Mouse (Mus musculus) cerebellum, adult 9-10 months (tissue): ENCODE data around the gene Lrrc25.

Source experiments
- DNase-seq: peaks from one replicate; pipeline ENCODE4 v3.0.0; 2022

The Lrrc25 gene

DNA sequence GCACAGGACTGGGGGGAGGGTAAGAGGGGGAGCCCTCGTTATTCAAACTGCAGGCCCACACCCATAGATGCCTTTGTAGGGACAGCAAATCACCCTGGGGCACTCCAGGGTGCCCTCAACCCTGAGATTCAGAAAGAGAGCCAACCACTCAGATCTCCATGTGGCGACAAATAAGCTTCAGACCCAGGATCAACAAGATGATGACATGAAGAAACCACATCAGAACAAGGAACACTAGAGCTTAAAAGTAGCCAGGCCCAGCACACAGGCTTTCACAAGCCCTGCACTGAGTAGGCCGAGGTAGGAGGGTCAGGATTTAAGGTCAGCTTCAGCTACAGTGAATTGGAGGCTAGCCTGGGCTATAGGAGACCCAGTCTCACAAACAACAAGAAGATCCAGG lies 33.0 kb downstream of the Lrrc25 start:
- no peak for DNase-seq

DNA sequence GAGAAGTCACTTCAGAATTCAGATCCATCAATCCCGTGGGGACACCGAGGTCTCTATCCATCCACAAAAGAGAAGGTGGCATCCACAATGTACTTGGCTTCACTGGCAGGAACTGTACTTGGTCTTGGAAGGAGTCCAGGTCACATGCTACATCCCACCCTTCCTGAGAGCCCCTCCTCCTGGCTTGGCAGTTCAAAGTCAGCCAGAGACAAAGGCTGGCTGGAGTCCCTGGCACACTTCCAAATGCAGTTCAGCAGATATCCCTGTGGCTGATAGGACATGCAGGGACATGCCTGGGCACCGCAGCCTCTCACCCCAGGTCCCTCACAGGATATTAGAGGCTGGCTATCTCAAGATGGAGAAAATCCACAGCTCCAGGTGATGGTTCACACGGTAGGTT lies 33.4 kb downstream of the Lrrc25 start:
- peak; percentile 51 for DNase-seq

DNA sequence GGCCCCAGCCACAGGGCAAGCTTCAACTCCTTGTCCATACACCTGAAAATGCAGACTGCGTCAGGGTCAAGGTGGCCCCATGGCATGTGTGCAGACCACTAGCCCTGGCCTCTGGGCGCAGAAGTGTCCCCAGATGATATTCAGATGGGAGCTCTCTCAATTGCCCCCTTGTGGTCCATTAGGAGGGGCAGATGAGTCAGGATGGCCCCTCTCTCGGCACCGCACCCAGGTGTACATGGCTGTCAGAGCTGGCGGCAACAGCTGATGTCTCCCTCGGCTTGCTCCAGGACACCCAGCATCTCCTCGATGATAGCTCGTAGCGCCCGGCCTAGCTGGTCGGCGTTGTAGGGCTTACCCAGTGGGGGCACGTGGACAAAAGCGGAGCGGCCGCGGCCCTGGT lies 34.4 kb downstream of the Lrrc25 start:
- no peak for DNase-seq

DNA sequence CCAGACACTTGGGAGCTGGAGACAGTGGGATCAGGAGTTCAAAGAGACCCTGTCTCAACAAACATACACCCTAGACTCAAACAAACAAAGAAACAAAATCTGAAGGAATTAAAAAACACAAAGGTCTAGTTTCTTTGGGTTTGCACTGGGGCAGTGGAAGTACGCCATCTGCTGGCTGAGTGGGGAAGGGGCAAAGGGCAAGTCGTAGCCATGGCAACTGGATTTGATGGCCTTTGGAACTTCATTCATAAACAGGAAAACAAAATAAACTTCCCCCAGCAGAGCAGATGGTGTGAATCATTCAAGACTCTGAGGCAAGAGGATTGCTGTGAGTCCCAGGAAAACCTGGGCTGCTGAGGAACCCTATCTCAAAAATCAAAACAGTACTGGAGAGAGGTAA lies 37.3 kb downstream of the Lrrc25 start:
- no peak for DNase-seq

DNA sequence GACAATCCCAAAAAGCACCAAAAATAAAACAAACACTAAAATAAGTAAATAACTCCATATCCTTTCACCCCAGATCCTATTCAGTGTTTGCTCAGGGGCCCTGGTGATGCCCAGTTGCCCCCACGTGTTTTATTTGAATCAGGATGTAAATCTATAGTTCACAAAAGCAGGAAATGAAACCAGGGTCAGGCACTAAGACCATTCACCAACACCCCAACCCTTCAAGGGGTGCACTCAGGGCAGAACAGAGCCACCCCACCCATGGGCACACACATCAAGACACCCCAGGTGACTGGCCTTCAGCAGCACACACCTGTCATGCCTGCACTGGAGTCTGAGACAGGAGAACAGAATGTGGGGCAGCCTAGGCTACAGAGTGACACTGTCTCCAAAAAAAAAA lies 38.2 kb downstream of the Lrrc25 start:
- DNase-seq = no peak

DNA sequence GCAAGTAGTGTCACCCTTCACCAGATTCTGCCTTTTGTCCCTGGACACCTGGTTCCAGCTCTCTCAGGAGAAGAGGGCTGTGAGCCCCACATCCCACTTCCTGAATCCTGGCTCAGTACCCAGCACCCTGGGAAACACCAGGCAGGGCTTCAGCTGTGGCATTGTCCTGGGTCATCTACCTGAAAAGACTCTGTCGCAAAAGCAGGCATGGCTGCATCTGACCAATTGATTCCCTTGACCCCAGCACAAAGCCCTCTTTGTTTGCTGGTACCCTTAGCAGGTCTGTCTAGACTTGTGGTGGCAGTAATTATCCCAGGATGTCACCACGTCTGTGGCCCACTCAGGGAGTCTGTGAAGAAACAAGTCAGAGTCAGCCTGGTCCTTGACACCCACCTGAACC lies 39.5 kb downstream of the Lrrc25 start:
- no peak for DNase-seq

DNA sequence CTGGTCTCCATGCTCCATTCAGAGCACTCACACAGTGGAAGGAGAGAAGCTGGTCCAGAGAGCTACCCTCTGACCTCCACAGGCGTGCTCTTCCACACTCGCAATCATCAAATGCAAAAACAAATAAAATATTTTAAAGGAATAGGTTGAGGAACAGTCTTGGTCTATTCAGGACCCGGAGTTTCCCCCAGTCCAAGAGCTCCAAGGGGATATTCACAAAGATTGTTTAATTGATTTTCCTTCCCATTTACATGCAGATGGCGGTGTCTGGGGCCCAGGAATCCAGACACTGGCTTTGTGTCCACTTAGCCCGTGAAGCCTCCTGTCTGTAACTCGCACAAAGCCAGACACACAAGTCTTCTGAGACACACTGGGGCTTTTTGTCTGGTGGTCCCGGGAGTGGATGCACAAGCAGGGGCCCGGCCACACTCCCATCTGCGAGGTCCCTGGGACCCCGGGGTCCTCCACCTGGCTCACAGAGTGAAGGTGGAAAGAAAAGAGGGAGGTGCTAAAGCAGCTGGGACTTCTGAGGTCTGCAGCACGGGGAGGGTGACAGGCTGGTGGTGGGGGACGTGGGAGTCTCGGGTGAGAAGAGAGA lies 40.3 kb downstream of the Lrrc25 start:
- no peak for DNase-seq

DNA sequence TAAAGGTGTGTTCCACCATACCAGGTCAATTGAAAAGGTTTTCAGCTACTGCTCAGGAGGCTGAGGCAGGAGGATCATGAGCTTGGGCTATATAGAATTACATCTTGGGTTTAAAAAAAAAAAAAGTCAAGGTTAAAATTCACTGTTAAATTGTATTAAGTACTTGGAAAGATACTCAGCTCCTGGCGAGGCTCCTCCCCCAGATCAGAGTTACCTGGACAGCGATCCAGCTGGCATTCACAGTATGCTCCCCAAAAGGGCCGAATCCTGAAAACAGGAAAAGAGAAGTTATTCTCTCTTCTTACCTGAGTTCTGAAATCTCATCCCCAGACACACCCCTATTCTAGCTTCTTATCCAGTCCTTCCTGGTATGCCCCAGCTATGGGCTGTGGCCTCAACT lies 41.3 kb downstream of the Lrrc25 start:
- no peak for DNase-seq

DNA sequence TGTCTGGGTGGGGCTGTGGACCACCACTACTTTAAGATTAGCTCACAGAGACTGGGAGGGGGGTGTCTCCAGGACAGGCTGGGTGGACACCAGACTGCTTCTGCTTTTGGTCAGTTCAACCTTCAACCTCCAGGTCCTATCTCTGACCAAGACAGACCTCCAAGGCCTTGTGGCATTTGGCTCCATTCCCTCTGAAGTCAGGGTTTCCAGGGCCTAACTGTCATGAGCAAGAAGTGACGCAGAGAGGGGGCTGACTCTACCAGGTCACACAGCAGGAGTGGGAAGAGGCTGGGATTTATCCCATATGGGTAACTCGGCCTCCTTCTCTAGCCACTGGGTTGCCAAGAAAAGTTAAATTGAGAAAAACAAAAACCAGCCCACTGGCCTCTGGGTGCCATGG lies 41.8 kb downstream of the Lrrc25 start:
- DNase-seq = no peak

DNA sequence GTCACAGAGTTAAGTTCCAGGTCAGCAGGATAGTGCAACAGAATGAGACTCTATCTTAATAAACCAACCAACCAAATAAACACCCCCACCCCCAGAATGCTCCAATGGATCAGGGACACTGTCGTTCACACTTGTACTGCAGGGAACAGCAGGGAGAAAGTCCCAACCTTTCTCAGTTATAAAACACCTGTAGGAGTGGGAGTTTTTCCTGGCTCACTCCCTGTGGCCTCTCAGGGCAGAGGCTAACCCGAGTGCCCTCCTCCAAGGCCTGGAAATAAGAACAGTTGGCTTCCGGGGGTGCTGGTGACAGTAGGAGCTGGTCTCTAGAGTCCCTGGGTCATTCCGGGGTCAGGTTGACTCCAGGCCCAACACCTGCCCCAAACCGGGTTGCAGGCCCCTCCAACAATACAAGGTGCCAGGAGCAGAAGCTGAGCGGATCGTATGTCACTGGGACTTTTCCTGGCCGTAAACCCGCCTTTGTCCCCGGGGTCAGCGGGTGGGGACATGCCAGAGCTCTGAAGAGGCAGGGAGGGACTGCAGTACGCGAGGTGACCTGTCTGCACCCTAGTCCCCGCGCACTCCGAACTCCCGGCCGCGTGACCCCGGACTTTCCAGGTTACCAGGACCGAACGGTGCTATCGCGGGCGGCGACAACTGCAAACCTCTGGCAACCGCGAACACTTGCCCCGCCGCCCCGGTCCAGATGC lies 43.1 kb downstream of the Lrrc25 start:
- DNase-seq = no peak

DNA sequence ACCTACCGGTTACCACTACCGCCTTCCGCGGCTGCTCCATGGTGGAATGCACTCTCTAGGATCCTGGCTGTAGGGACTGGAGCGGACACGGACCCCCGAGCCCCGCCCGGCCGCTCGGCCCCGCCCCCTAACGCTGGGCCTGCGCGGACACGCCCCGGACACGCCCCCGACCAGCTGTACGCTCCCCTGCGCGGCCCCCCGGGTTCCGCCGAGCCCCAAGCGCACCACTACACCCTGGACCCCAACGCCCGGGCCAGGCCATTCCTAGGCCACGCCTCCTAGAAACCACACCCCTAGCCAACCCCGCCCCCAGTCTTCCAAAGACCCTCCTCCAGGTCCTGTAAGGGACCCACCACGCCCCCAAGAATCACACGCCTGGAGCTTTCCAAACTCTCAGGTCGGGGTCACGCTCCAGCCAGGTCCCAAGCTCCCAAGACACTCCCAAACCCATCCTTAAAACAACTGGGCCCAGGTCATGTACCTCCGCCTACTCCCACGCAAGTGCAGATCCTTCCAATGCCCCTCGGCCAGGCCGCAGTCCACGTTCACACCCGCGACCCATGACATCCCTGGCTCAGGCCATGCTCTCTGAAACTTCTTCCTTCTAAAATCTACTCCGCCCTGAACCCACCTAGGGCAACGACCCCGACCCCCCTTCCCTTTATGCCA lies 43.8 kb downstream of the Lrrc25 start:
- DNase-seq = peak; percentile 62

DNA sequence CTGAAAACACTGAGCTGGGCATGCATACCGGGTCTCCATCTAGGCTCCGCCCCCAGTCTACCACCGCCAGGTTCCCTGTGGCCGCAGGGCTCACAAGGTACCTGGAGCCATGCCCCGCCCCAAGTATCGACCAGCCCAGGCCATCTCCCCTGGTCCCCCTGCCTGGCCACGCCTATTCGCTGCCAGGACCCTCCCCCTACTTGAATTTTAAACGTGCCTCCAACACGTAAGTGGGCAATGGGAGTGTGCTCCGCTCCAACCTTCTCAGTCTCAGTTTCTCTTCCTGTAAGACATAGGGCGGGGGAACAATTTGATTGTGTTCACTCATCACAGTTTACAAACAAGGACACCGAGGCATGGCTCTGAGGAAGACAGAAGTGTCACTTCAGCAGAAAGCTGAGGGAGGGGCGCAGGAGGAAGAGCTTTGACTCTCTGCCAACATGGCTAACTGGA lies 44.3 kb downstream of the Lrrc25 start, which contains the start of gene Pgpep1:
Gene Pgpep1 (minus strand): TSS at position 116 of the 453 bp plus-strand sequence.
- DNase-seq = no peak

DNA sequence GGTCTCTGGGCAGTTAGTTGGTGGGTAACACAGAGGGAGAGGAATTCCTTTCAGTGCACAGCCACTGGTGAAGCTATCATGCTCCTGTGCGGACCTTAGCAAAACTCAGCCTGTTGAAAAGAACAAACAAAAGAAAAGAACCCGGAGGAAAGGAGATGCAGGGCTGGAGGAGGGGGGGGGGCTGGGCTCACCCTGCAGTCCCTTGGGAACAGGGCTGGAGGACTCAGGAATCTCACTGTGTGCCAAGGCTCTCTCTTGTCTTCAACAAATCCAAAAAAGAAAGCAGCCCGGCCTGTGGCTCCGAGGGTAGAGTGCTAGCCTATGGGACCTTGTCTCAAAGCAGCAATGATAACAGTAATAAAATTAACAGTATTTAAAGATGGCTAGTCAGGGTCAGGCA lies 47.7 kb downstream of the Lrrc25 start:
- no peak for DNase-seq

DNA sequence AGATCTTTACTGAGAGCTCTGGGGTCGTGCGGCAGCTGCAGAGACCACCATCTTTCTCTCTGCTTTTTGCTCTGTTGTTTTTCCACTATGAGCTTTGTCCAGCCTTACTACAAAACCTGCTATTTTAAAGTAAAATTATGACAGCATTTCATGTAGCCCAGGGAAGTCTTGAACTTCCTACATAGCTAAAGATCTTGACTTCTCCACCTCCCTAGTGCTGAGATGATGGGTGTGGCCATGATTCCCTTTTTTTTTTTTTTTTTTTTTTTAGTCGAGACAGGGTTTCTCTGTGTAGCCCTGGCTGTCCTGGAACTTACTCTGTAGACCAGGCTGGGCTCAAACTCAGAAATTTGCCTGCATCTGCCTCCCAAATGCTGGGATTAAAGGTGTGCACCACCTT lies 48.7 kb downstream of the Lrrc25 start:
- DNase-seq = no peak

DNA sequence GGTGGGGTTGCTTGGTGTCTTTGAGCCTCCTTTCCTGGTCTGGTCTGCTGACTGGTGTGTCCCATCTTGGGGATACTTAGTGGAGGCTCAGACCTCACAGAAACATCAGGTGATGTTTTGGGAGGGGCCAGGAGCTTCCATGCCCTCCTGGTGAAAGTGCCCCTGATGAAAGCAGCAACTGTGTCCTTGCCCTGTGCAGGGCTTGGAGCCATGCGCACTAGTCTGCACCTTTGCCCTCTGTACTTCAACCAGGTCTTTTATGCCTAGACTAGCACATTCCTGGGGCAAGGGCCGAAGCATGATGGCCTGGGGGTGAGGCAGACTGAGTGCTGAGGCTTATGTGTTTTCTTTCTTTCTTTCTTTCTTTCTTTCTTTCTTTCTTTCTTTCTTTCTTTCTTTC lies 49.6 kb downstream of the Lrrc25 start:
- no peak for DNase-seq

DNA sequence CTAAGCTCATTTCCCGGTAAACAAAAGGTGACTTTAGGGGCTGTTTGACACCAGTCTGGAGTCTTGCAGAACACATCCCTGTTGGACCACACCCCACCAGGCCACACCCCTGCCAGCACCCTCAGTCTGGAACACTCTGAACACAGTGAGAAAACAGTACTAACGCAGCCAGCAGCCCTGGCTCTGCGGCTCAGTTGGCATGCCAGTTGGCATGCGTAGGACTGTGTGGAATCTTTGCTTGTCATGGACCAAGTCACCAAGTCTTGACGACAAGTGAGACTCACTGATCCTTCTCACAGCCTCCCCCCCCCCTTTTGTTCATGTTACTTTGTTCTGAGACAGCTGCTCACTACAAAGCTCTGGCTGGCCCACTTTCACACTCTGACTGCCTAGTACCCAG lies 51.1 kb downstream of the Lrrc25 start:
- no peak for DNase-seq
